Mouse (Mus musculus) spleen, postnatal 36 days (tissue): ENCODE results near the gene Krt8.
"Not testable (repeated sequence)": the region's sequence is repeated elsewhere in the genome, so short reads cannot be mapped to it uniquely, and the experiment has no call there.

Experiments used
- DNase-seq, 2 experiments: peaks; one replicate each; pipeline ENCODE4 v3.0.0; 2022; ENCODE audit warnings: low spot score in 2 of 2, mixed read lengths in 1 of 2

Krt8 gene

DNA sequence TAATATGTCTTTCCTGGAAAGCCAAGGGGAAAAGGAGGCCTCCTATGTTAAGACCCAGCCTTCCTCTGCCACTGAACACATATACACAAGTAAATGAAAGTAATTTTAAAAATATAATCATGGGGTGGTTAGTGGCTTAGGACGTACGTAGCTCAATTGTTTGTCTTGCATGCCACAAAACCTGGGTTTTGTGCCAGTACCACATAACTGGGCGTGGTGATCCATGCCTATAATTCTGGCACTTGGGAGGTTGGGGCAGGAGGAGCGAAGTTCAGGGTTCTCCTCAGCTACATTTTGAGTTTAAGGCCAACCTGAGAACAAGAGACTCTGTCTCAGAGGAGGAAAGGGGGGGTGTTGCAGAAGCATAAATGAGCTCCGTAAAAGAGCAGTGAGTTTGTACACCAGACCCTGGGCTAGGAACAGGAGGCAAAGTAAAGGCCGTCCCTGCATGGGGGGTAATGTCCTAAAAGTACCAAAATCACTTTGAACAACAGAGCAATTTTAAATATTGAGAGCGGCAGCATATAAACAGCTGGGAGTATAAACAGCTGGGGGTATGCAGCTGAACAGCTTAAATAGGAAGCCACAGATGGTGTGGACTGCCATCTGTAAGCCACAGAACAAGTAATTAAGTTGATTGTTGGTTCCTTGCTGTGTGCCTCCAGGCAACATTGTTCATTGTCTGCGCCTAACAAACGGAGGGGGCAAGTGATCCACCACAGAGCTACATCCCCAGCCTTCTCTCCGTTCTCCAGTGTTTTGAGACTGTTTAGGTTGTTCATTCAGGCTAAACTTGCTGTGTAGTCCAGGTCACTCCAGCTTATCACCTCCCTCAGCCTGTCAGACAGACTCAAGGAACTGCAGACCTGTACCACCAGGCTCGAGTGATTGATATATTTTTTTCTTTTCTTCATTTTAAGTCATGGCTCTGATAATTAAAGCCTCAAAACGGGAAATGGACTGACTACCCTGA, 3.1 kb upstream of the Krt8 start:
- DNase-seq = no peak

DNA sequence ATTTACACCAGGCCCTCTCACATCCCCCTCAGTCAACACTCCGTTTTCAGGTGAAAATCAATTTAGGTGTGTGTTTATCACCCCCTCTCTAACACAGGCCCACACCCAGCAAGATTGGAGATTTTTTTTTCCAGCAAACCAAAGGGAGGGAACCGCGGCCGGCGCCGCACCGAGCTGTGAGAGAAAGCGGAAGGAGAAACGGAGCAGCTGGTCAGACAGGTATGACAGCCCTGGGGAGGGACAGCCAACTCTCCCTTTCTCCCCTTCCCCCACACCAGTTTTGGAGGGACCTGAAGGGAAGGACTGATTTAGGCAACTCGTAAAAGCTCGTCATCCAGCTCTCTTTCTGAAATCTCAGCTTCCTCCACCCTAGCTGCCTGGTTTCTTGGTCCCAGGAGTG, 2.0 kb upstream of the Krt8 start:
- no peak for DNase-seq

DNA sequence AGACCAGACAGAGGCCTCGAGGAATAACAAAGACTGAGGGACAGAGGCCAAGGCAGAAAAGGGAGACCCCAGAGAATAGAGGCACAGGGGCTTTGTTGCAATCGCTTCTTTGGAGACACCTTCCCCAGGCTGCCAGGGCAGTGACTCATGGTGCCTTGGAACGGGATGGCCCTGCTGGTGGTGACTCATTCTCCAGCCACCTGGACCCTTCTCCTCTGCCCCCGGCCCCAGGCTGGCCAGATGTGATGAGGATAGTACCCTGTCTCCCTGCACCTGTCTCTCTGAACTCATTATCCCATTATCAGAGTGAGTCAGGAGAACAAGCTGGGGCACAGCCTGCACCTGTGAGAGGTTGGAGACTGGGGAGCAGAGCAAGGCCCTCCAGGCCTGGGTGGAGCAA, 1.0 kb upstream of the Krt8 start:
- DNase-seq = no peak

DNA sequence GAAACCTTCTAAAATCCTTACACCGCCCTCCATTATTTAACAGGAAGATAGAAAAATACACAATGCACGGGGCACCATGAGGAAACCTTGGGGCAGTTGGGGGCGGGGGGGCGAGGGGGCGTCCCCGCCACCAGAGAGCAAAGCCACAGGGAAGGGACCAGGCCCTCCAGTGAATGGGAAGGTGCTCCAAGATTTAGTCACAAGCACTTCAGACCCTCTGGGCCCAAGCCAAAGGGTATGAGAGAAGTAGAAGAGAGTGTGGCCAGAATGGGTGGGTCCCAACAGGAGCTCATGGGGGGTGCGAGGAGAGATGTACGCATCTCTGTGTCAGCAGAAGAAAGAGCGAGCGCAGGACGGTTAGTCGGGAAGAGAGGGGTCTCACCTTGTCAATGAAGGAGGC, 766 bp downstream of the Krt8 start:
- DNase-seq = no peak

DNA sequence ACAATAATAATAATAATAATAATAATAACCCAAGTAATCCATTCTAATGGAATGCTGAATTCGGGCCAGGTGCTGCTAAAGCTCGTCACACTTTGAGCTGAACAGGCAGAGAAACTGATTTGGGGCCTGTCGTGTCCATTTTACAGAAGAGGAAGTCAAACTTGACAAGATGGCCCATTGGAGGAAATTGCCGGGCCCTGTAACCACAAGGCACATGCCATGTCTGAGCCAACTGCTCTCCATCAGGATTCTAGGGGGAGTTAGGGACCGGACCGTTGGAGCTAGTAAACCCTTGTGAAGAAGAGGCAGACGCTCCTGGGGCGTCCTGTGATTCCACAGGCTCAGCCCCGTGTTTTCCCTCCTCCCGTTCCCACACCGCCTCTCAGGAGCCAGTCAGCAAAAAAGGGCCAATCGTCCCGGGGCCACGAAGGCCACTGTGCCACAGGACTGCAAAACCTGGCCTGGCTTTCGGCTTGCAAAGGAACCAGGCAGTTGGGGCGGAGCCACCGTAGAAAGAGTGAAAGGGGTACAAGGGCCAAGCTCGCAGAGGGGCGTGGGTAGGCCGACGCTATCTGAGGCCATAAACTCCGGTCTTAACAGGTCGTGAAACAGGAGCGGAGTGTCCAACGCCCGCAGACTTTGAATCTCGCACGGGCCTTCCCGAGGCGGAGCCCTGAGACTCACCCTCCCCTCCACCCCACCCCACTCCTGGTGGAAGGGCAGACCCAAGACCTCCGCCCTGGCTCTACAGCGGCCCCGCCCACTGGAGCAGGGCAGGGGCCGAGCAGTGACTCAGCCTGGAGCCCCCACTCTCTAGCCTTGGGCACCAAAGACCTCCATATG, 1.4 kb downstream of the Krt8 start:
- no peak for DNase-seq

DNA sequence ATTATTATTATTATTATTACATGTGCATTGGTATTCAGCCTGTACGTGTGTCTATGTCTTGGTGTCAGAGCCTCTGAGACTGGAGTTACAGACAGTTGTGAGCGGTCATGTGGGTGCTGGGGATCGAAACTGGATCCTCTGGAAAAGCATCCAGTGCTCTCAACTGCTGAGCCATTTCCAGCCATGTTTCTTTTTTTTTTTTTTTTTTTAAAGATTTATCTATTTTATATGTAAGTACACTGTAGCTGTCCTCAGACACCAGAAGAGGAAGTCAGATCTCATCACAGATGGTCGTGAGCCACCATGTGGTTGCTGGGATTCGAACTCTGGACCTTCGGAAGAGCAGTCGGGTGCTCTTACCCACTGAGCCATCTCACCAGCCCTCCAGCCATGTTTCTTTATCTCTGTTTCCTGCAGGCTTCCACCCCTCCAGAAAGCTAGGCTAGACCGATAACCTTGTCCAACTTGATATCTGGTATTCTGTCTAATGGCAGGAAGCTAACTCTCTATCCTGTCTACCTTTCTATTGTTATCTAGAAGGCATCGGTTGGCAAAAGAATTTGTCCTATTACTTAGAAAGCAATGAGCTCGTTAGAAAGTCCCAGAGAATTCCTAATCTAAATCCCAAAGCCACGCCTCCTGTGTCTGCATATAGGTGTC, 4.5 kb downstream of the Krt8 start:
- DNase-seq = no peak

DNA sequence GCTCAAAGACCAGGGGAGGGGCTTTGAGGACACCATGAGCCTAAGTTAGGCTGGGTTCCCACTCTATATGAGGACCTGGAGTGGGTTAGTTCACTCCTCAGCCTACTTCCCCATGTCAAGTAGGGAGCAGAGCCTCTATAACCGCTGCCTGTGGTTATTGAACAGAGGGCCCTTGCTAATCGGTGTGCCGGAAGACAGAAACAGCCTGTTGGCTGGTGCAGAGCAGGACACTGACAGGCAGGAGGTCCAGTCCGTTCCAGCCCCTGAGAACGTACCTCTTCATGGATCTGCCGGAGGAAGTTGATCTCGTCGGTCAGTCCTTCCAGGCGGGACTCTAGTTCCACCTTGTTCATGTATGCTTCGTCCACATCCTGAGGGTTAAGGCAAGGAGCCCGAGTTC, 5.1 kb downstream of the Krt8 start:
- DNase-seq = no peak

DNA sequence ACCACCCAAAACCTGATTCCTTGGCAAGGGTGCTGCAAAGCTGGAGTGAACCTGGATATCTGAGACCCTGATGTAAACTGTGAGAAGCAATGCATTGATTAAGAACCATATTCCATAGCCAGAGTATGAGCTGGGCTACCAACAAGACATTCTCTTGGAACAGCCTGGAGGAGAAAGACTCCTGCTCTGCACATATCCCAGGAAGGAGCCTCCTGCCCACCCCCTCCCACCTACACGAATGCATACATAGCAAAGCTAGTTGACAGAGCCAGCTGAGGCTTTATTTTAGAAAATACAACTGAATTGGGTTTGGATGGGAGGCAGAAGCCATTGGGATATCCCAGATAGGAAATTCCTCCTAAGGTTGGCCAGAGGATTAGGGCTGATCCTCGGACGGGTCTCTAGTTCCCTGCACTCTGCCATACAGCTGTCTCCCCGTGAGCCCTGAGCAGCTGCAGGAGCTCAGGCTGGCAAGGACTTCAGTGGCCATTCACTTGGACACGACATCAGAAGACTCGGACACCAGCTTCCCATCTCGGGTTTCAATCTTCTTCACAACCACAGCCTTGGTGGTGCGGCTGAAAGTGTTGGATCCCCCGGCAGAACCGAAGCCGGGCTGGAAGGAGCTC, 7.7 kb downstream of the Krt8 start:
- not testable (repeated sequence) for DNase-seq

DNA sequence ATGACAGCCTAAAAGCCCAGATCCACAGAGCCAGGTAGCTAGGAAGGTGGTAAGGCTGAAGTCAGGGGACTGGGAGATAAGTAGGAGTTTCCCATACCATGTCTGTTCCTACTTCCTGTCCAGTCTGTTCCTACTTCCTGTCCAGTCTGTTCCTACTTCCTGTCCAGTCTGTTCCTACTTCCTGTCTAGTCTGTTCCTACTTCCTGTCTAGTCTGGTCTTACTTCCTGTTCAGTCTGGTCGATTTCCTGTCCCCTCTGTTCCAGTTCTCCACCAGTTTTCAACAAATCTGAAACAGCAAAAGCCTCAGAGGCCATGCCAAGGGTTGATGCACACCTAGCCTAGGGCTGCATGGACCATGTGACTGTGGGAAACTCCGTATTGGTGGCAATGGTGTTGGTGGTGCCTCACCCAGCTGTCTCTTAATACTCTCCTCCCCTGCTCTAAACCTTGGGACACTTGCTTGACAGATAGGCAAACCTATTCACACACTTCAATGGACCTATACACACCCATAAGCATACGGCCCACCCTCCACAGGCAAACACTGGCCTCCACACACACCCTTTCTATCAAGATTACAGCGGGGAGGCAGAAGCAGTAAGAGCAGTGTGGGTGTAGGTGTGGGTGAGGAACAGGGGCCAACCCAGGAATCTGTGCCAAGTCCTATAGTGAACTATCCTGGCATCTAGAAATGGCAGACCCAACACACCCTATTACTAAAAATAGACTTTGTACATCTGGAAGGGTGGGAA, 8.6 kb downstream of the Krt8 start:
- DNase-seq = no peak

DNA sequence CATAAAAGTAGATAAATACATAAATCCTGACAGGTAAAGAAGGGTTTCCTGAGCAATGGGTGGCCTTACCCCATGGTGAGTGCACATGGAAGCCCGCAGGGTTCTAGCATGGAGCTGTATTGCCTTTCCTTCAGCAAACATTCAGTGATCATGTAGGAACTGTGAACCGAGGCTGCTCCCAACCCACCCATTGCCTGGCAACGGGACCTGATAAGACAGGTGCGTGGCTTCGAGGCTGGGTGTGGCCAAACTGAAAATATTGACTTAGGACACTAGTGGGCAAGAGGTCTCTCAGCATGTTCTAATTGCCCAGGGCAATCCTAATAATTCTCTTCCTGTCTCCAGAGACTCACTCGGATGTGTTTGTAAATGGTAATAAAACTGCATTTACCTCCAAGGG, 9.9 kb downstream of the Krt8 start:
- DNase-seq = no peak

DNA sequence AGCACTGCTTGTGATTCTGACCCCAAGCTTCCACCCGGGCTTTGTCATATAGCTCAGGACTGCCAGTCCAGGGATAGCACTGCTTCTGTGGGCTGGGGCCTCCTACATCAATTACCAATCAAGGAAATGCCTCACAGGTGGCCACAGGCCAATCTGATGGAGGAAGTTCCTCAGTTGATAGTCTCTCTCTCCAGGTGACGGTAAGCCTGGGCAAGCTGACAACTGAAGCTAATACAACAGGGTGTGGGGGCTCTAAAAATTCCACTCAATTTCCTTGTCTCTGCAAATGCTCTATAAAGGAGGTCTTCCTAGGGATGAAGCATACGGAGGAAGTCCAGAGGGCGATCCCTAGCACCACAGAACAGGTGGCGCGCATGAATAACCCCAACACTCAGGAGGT, 13.3 kb downstream of the Krt8 start:
- DNase-seq = no peak

DNA sequence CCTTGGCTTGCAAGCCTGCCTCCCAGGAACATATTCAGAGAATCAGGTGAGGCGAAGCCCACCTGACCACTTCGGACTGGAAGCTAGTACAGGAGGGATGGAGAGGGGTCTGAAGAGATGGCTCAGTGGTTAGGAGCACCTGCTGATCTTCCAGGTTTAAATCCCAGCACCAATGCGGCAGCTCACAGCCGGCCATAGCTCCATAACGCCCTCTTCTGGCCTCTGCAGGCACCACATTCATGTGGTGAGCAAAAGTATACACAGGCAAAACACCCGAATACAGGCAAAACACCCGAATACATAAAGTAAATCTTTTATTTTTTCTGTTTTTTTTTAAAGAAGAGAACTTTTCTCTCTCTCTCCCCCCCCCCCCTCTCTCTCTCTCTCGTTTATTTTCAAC, 15.6 kb downstream of the Krt8 start:
- DNase-seq = no peak

DNA sequence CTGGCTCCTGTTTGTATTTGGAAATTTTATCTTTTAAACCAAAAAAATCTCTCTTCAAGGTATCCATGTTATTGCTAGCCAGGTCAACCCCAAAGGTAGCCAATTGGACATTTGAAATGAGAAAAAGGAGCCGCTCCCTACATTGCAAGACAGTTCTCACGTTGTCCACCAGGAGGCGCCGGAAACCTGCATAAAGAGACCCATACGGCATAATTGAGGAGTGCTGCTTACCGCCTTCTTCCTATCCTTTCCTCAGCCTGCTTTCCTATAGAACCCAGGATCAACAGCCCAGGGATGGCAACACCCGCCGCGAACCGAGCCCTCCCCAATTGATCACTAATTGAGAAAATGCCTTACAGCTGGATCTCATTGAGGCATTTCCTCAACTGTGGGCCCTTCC, 16.2 kb downstream of the Krt8 start:
- DNase-seq = peak; percentile 56 to 68

DNA sequence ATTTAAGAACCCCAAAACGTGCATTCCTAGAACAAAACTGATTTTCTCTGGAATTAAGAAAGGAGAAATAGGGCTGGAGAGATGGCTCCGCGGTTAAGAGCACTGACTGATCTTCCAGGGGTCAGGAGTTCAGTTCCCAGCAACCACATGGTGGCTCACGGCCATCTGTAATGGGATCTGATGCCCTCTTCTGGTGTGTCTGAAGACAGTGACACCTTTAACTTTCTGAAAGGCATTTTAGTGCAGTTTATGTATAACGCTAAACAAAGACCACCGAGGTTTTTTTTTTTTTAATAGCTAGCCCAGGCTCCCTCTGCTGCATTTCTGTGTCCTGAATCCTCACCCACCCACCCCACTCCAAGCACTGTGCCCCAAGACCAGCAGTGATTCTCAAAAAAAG, 19.5 kb downstream of the Krt8 start:
- DNase-seq = no peak

DNA sequence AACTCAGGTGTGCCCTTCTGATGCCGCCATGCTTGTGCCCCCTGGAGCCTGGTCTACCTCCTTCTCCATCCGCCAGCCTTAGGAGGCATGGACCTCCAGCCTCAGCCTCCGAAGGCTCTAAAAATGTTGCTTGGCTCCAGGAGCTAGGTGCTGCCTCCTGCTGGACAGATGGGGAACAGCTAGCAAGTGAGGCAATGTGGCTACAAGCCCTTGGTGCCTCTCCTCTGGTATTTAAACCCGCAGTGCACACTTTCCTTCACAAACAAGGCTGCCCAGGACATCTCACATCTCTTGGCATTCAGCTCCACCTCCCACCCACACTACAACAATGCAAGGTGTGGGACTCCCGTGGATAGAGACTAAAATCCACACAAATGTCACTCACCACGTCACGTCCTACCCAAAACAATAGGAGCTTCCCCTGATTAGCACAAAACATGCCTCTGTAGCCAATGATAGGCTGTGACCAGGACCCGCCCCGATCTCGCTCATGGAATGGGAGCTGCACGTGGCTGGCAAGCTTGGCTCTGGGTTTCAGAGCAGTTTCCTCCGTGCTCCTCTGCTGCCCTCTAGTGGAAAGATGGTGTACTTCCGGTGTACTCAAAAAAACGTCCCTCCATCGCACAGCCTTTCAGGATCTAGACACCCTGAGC, 20.2 kb downstream of the Krt8 start:
- DNase-seq = peak; percentile 61 to 79

DNA sequence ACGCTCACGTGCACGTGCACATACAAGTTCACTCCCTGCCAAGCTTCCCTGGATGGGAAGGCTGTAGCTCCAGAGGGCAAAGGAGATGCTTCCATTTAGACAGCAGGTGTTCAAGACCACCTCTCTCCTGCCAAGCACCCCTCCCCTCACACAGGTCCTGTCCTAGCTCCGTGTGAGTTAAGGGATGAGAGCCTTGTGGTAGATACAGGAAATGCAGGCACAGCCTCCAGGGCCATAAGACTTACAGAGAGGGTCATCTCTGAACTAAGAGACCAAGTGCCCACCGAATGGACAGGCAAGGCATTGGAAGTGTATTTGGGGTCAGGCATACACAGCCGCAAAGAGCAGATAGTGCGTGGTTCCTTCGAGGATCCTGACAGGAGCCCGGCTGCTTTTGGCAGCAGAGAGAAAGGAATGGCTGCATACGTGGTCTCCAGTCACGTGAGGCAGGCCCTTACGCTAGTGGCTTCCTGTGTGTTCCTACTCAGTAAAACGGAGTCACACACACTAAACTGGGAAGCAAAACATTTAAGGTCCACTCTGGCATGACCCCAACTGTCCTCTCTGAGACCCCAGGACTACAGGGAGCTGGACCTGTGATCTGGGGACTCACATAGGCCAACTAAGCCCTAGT, 20.9 kb downstream of the Krt8 start:
- DNase-seq = no peak

DNA sequence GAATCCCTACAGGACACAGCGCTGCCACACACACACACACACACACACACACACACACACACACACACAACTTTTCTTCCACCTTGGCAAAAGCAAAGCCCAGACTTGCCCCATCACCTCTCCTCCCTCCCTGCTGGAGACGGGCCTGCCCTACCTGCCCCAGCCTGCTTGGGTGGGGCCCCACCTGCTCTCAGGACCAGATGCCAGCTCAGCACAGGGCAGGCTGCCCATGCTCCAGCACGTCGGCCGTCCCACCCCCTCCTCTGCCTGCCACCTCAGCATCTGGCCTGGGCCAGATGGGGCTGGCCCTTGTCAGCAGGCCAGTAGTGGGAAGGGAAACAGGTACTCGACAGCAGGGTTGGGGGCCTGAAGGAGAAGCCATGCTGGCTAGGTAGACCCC, 23.4 kb downstream of the Krt8 start:
- DNase-seq = no peak

DNA sequence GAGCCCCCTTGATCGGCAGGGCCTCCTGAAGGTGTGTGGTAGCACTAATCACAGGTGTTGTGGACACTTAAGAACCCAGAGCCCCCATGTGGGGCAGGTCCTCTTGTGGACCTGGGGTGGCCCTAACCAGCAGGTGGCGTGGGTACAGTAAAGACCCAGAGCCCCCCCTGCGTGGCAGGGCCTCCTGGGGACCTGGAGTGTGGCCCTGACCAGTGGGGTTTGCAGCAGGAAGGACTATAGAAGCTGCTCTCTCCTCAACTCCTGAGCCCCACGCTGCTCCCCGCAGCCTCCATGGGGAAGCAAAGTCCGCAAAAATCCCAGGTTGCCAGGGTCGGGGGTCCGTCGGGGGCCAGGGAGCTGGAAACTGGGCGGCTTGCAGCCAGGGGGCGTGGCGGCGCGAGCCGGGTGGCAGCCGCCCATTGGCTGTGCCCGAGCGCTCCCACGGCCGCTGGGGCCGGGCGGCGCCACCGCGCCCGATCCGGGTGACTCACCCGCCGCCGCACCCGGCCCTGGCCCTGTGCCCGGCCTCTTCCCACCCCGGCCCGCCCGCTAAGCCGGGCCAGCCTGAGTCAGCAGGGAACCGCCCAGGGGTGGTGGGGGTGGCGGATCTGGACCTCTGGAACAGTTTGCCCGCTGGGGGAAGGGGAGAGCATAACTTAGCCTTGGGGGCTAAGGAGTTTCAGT, 27.1 kb downstream of the Krt8 start:
- peak; percentile 74 to 84 for DNase-seq

DNA sequence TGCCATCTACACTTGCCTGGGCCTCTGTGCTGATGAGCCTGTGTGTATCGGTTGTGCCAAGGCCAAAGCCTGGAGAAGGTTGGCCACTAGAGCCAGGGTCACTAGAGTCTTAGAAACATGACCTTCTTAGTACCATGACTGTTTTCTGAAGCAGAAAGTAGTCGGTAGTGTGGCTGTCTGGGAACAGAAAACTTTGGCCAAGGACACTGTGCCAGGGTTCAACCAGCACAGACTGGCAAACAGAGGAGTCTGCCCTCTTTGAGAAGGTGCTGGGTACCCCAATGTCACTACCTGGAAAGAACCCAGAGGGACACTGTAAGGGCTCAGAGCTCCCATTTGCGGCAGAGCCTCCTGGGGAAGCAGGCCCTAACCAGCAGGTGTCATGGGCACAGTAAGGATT, 27.6 kb downstream of the Krt8 start:
- no peak for DNase-seq
